ENCODE assay signal across 12 mouse cellular contexts in the genomic region with DNA sequence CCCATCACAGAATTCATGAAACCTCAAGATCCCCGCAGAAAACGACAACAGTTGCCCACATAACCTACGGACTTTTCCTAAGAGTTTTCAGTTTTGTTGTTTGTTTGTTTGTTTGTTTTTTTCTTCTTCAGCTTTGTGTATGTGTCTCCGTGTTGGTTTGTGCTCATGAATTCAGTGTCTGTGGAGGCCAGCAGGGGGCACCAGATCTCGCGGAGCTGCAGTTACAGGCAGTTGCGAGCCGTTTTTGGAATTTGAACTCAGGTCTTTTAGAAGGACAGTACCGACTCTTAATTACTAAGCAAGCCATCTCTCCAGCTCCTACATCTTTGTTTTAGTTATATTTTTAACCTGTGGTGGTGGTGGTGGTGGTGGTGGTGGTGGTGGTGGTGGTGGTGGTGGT. TPM values are rescaled to one million over a fixed set of nuclear protein-coding genes. Genes with fewer than 3 reads are reported as not detected.
A peak's percentile ranks its signal among the peaks of the same experiment; 100 is the strongest.
DNase-seq lines count a peak whose midpoint lies in the region; ATAC-seq and TF ChIP-seq lines count a peak whose summit lies in the region.
"Had no signal": no experiment of that assay in that cellular context is flagged by ENCODE, and none has a peak within 500 bp of the region (broad histone marks: within the 10 kb centered on the region; RNA-seq: fewer than 3 reads in every experiment).

No protein-coding gene starts in this region.

- no peak overlapping the region for H3K27ac ChIP-seq in forebrain, embryonic 11.5 days (ENCODE audit: low read depth, low read length)
- no peak overlapping the region for H3K27ac ChIP-seq in forebrain, embryonic 12.5 days
- no peak overlapping the region for H3K27ac ChIP-seq in lung, embryonic 14.5 days (ENCODE audit: low read depth)
- no peak overlapping the region for H3K27ac ChIP-seq in bone marrow macrophage, adult 2 months (ENCODE audit: insufficient read depth, low read depth, low read length)
- H3K27ac ChIP-seq: liver, embryonic 13.5 days had no signal

- 58% methylated on average over 9 of the region's 9 CpGs for WGBS in forebrain, embryonic 11.5 days
- 71% methylated on average over 9 of the region's 9 CpGs for WGBS in forebrain, embryonic 12.5 days
- whole genome bisulfite sequencing in lung, embryonic 14.5 days = 60% methylated on average over 9 of the region's 9 CpGs

- H3K4me2 ChIP-seq in forebrain, embryonic 11.5 days (ENCODE audit: low read depth, low read length, severe bottlenecking) = no peak overlapping the region
- H3K4me2 ChIP-seq in forebrain, embryonic 12.5 days = no peak overlapping the region
- H3K4me2 ChIP-seq in lung, embryonic 14.5 days = no peak overlapping the region
- H3K4me2 ChIP-seq: hindbrain, embryonic 13.5 days; liver, embryonic 13.5 days; midbrain, embryonic 13.5 days had no signal

- H3K9me3 ChIP-seq in forebrain, embryonic 11.5 days (ENCODE audit: control insufficient read depth, low read length) = no peaks in the 10 kb centered on the region
- H3K9me3 ChIP-seq in forebrain, embryonic 12.5 days = no peaks in the 10 kb centered on the region
- H3K9me3 ChIP-seq in lung, embryonic 14.5 days (ENCODE audit: low read depth, low read length) = no peaks in the 10 kb centered on the region
- H3K9me3 ChIP-seq: hindbrain, embryonic 13.5 days; midbrain, embryonic 13.5 days had no signal

- H3K36me3 ChIP-seq in forebrain, embryonic 11.5 days (ENCODE audit: control insufficient read depth, insufficient read depth, low read length) = no peaks in the 10 kb centered on the region
- H3K36me3 ChIP-seq in forebrain, embryonic 12.5 days (replicated peaks) = no peaks in the 10 kb centered on the region
- H3K36me3 ChIP-seq in lung, embryonic 14.5 days (ENCODE audit: insufficient read depth) = no peaks in the 10 kb centered on the region
- H3K36me3 ChIP-seq: liver, embryonic 13.5 days; midbrain, embryonic 13.5 days had no signal

- no peaks in the 10 kb centered on the region for H3K27me3 ChIP-seq in forebrain, embryonic 11.5 days (ENCODE audit: control insufficient read depth, insufficient read depth, low read length)
- H3K27me3 ChIP-seq in forebrain, embryonic 12.5 days = no peaks in the 10 kb centered on the region
- H3K27me3 ChIP-seq in lung, embryonic 14.5 days (ENCODE audit: insufficient read depth, low read length) = no peaks in the 10 kb centered on the region
- H3K27me3 ChIP-seq: hindbrain, embryonic 13.5 days; liver, embryonic 13.5 days; midbrain, embryonic 13.5 days; Patski had no signal

- H3K9ac ChIP-seq in forebrain, embryonic 11.5 days (ENCODE audit: low read length) = no peak overlapping the region
- no peak overlapping the region for H3K9ac ChIP-seq in forebrain, embryonic 12.5 days
- H3K9ac ChIP-seq in lung, embryonic 14.5 days = no peak overlapping the region
- H3K9ac ChIP-seq: hindbrain, embryonic 13.5 days; liver, embryonic 13.5 days; midbrain, embryonic 13.5 days had no signal

- no peak overlapping the region for H3K4me3 ChIP-seq in forebrain, embryonic 11.5 days (ENCODE audit: low read depth, low read length)
- H3K4me3 ChIP-seq in forebrain, embryonic 12.5 days (replicated peaks) = no peak overlapping the region
- no peak overlapping the region for H3K4me3 ChIP-seq in lung, embryonic 14.5 days (ENCODE audit: low read depth, low read length)
- no peak overlapping the region for H3K4me3 ChIP-seq in bone marrow macrophage, adult 2 months (ENCODE audit: insufficient read depth, low read length)
- H3K4me3 ChIP-seq: hindbrain, embryonic 13.5 days; liver, embryonic 13.5 days; midbrain, embryonic 13.5 days had no signal

- peak; percentile 52 for TF ChIP-seq CTCF in lung, embryonic 14.5 days (IDR thresholded peaks at IDR 0.05; ENCODE audit: low read depth)
- TF ChIP-seq CTCF in bone marrow macrophage, adult 2 months (IDR thresholded peaks at IDR 0.05; ENCODE audit: low read depth, low read length) = 0 out of 2 replicates have a peak, but pooled peaks have one; percentile 12

- TF ChIP-seq POLR2A in bone marrow macrophage, adult 2 months (IDR thresholded peaks at IDR 0.05; ENCODE audit: borderline replicate concordance, low read depth, low read length) = no peak

- peaks cover 5% of the 10 kb centered on the region; the same call in 1 of the 2 replicates for H3K4me1 ChIP-seq in forebrain, embryonic 11.5 days (replicated peaks; ENCODE audit: control insufficient read depth, insufficient read depth, low read length)
- peaks cover 13% of the 10 kb centered on the region for H3K4me1 ChIP-seq in forebrain, embryonic 12.5 days
- H3K4me1 ChIP-seq in lung, embryonic 14.5 days (ENCODE audit: insufficient read depth) = peaks cover 18% of the 10 kb centered on the region
- H3K4me1 ChIP-seq in bone marrow macrophage, adult 2 months (ENCODE audit: control insufficient read depth, insufficient read depth, low read length) = peaks cover 17% of the 10 kb centered on the region

- no peak for ATAC-seq in forebrain, embryonic 11.5 days (replicated peaks; ENCODE audit: low FRiP score)
- ATAC-seq in forebrain, embryonic 12.5 days (ENCODE audit: low FRiP score) = no peak
- no peak for ATAC-seq in lung, embryonic 14.5 days (ENCODE audit: insufficient read depth)
- ATAC-seq: midbrain, embryonic 13.5 days; Patski had no signal

- DNase-seq in forebrain, embryonic 11.5 days (ENCODE audit: low spot score) = peak; percentile 67
- DNase-seq in lung, embryonic 14.5 days = no peak
- DNase-seq in lung, postnatal 4 days = no peak
- peak; percentile 28 for DNase-seq in CD4-positive helper T cell, adult 2 months (ENCODE audit: low read depth, low spot score)
- no peak for DNase-seq in ovary, postnatal 10 days (ENCODE audit: low spot score)
- DNase-seq in kidney, postnatal 14 days = no peak
- DNase-seq: liver, embryonic 13.5 days had no signal

RNA-seq across cellular contexts. Expression of a gene that starts 7.4 kb away (rescaled TPM):
- polyA plus RNA-seq in forebrain, embryonic 11.5 days (2014; fragmentation: Nextera tagmentation; extraction: Ambion mirVana) = 56.3 and 56.4 TPM in 2 replicates
- 50.3 and 50.8 TPM in 2 replicates for polyA plus RNA-seq in forebrain, embryonic 12.5 days (2016; fragmentation: Nextera tagmentation; extraction: Ambion mirVana)
- polyA plus RNA-seq in lung, embryonic 14.5 days (2014; fragmentation: Nextera tagmentation; extraction: Ambion mirVana) = 72.4 and 81.1 TPM in 2 replicates
- polyA plus RNA-seq in bone marrow macrophage, adult 2 months (2012; ENCODE audit: insufficient read depth, insufficient read length, missing spikeins) = 54.3 and 60.3 TPM in 2 replicates

RNA-seq across cellular contexts. Expression of a gene that starts 28.8 kb away (rescaled TPM):
- 1.2 and 1.5 TPM in 2 replicates for polyA plus RNA-seq in forebrain, embryonic 11.5 days (2014; fragmentation: Nextera tagmentation; extraction: Ambion mirVana)
- polyA plus RNA-seq in forebrain, embryonic 12.5 days (2016; fragmentation: Nextera tagmentation; extraction: Ambion mirVana) = 6.0 and 6.1 TPM in 2 replicates
- polyA plus RNA-seq in lung, embryonic 14.5 days (2014; fragmentation: Nextera tagmentation; extraction: Ambion mirVana) = 2.4 and 2.6 TPM in 2 replicates
- polyA plus RNA-seq in bone marrow macrophage, adult 2 months (2012; ENCODE audit: insufficient read depth, insufficient read length, missing spikeins) = not detected in 2 replicates
- polyA plus RNA-seq: liver, embryonic 13.5 days had no signal

RNA-seq across cellular contexts. Expression of a gene that starts 30.6 kb away (rescaled TPM):
- polyA plus RNA-seq in forebrain, embryonic 11.5 days (2014; fragmentation: Nextera tagmentation; extraction: Ambion mirVana) = 81.2 and 83.3 TPM in 2 replicates
- polyA plus RNA-seq in forebrain, embryonic 12.5 days (2016; fragmentation: Nextera tagmentation; extraction: Ambion mirVana) = 68.6 and 69.8 TPM in 2 replicates
- 41.9 and 45.4 TPM in 2 replicates for polyA plus RNA-seq in lung, embryonic 14.5 days (2014; fragmentation: Nextera tagmentation; extraction: Ambion mirVana)
- polyA plus RNA-seq in bone marrow macrophage, adult 2 months (2012; ENCODE audit: insufficient read depth, insufficient read length, missing spikeins) = 5.2 and 6.1 TPM in 2 replicates

RNA-seq across cellular contexts. Expression of a gene that starts 46.2 kb away (rescaled TPM):
- 30.1 and 31.5 TPM in 2 replicates for polyA plus RNA-seq in forebrain, embryonic 11.5 days (2014; fragmentation: Nextera tagmentation; extraction: Ambion mirVana)
- polyA plus RNA-seq in forebrain, embryonic 12.5 days (2016; fragmentation: Nextera tagmentation; extraction: Ambion mirVana) = 32.7 and 33.0 TPM in 2 replicates
- polyA plus RNA-seq in lung, embryonic 14.5 days (2014; fragmentation: Nextera tagmentation; extraction: Ambion mirVana) = 43.8 and 46.9 TPM in 2 replicates
- 22.3 and 22.7 TPM in 2 replicates for polyA plus RNA-seq in bone marrow macrophage, adult 2 months (2012; ENCODE audit: insufficient read depth, insufficient read length, missing spikeins)

Comparison
In these comparisons a context has a peak if more than half of its experiments do, and no peak if none do; other contexts are left out.
1. DNase-seq: peak in forebrain, embryonic 11.5 days (single experiment) and CD4-positive helper T cell, adult 2 months (single experiment); none in lung, embryonic 14.5 days (single experiment), lung, postnatal 4 days (0 of 2), ovary, postnatal 10 days (single experiment) and kidney, postnatal 14 days (single experiment).